Mouse (Mus musculus): ENCODE measurements around the gene Cptp. TPM values are rescaled to one million over a fixed set of nuclear protein-coding genes. Genes with fewer than 3 reads are reported as not detected.

Gene Cptp
- total RNA-seq, 2 experiments from 2014 or later = 1.5 to 6.4 TPM

- peak; percentile 25 for ATAC-seq (replicated peaks; ENCODE audit: low FRiP score, poor library complexity, severe bottlenecking)
These were observed 21.5 kb downstream of the Cptp start for GRCm38 (mm10) chr4:155847591-155848352.

GRCm38 (mm10) chr4:155846871-155847578, 22.2 kb downstream of the Cptp start, which contains the start of gene Dvl1:
Dvl1 (plus strand) TSS chr4:155847402.
- peak; percentile 81 for ATAC-seq (replicated peaks; ENCODE audit: low FRiP score, poor library complexity, severe bottlenecking)

DNA sequence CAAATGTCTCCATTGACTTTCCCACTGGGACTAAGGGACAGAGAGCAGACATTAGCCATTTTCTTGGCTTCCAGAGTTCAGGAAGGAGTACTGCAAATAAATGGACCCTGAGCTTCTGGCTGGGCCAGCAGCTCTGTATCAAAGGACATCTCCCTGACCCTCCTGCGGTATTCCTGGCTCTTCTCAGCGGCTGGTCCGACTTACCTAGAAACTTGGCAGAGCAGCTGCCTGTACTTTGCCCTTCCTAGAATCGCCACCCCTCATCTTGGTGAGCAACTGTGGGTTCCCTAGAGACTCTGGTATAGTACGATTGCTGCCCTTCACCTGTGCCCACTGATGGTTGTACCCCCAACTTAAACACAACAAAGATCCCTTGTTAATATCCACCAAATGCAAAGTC, 26.0 kb downstream of the Cptp start:
- ATAC-seq (replicated peaks; ENCODE audit: low FRiP score, poor library complexity, severe bottlenecking) = no peak

GRCm38 (mm10) chr4:155841651-155842270, 27.5 kb downstream of the Cptp start:
- 0 out of 2 replicates have a peak, but pooled peaks have one; percentile 9 for ATAC-seq (replicated peaks; ENCODE audit: low FRiP score, poor library complexity, severe bottlenecking)

DNA sequence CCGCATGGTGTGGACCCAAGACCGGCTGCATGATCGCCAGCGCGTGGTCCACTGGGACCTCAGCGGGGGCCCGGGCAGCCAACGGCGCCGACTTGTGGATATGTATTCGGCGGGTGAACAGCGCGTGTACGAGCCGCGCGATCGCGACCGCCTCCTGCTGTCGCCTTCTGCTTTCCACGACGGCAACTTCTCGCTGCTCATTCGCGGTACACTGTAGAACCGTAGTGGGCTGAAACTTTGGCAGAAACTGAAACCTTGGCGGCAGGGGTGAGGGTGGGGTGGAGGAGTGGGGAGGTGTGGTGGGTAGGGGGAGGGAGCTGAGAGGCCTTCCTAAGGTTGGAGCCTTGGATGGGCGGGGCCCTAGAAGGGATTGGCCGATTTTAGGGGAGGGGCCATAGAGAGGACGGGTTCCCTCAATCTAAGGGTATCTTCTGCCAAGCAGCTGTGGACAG, 28.2 kb downstream of the Cptp start:
- peak; percentile 59; the same call in 1 of the 2 replicates for ATAC-seq (replicated peaks; ENCODE audit: low FRiP score, poor library complexity, severe bottlenecking)

GRCm38 (mm10) chr4:155840076-155841002, 28.9 kb downstream of the Cptp start:
- ATAC-seq (replicated peaks; ENCODE audit: low FRiP score, poor library complexity, severe bottlenecking) = no peak

DNA sequence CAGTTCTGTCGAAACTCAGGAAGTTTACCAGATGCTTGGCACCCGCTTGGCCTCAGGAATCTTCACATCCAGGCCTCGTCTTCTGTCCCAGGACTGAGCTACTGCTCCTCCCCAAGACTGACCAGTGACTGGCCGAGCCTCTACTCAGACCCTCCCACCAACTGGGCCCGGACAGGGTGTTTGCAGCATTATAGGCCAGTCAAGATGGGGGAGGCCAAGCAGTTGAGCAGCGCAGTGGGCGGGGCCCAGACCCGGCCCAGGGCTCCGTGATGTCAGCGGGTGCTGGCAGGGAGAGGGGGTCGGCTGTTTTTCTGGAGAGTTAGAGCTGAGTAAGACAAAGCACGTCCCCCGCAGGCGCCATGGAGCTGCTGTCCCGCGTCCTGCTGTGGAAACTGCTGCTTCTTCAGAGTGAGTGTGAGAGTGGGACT, 29.7 kb downstream of the Cptp start, which contains the start of gene Mxra8:
TSS of gene Mxra8 (plus strand) at position 198 of the 428 bp plus-strand sequence.
- ATAC-seq (replicated peaks; ENCODE audit: low FRiP score, poor library complexity, severe bottlenecking) = no peak

GRCm38 (mm10) chr4:155838187-155839153, 30.8 kb downstream of the Cptp start:
- ATAC-seq (replicated peaks; ENCODE audit: low FRiP score, poor library complexity, severe bottlenecking) = no peak

DNA sequence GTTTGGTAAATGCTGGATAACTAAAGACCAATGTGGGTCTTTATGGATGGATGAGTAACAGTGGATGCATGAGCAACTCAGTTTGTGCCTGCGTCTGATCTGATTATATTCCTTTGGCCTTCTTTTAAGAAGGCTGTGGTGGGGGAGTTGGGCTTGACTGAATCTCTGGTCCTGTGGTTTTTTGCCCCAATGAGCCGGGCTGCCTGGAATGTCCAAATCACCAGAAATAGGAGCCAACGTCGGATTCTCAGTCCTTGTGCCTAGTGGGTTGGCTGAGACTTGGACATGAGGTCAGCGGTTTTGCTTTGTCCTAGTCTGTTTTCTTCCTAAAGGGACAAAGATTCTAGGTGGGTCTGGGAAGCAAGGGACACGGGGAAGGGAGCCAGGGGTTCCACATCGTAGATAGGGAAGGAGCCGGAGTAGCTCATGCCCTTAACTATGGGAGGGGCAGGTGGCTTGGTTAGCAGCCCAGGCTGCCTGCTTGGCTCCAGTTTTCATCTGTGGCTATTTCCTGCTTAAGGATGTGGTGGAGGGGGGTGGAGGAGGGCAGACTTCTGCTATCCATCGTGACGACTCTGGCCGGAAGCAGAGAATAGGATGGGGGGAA, 31.7 kb downstream of the Cptp start:
- ATAC-seq (replicated peaks; ENCODE audit: low FRiP score, poor library complexity, severe bottlenecking) = no peak

DNA sequence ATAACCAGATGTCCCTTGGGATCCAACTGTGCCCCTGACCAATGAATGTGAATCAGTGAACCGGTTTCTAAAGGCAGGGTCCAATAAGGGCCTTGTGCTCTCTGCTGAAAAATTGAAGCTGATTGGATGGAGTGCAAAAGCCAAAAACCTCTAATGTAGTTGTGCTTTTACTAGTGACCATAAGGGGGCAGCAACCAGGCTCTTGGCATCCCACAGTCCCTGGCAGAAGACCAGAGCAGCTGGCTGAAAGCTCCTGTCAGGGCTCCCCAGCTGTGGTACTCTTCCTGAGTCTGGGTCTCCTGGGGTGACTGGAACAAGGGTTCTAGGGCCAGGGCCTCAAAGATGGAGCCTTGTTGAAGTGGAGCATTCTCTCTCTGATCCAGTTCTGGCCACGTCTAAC, 35.4 kb downstream of the Cptp start:
- ATAC-seq (replicated peaks; ENCODE audit: low FRiP score, poor library complexity, severe bottlenecking) = peak; percentile 65

GRCm38 (mm10) chr4:155833234-155833633, 36.0 kb downstream of the Cptp start:
- ATAC-seq (replicated peaks; ENCODE audit: low FRiP score, poor library complexity, severe bottlenecking) = no peak

DNA sequence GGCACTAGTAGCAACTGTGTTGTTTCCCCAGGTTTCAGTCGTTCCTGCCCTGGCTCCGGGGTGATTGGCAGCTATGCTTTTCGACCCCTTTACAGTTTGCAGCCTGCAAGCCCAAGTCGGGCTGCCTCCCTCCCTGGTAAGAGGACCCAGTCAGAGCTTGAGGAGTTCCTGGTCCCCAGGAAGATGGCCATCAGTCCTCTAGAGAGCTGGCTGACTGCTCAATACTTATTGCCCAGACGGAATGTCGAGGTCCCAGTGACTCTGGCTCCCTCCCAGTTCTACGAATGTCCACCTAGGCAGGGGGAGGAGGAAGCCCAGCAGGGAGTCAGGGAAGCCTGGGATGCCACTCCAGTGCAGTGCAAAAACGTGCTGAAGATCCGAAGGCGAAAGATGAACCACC, 36.9 kb downstream of the Cptp start:
- ATAC-seq (replicated peaks; ENCODE audit: low FRiP score, poor library complexity, severe bottlenecking) = no peak

- peak; percentile 60 for ATAC-seq (replicated peaks; ENCODE audit: low FRiP score, poor library complexity, severe bottlenecking)
These were observed 37.4 kb downstream of the Cptp start for GRCm38 (mm10) chr4:155831831-155832230.

- ATAC-seq (replicated peaks; ENCODE audit: low FRiP score, poor library complexity, severe bottlenecking) = peak; percentile 89
These were observed 38.0 kb downstream of the Cptp start, which contains the start of gene Aurkaip1 for GRCm38 (mm10) chr4:155831205-155831766. Aurkaip1 (plus strand) TSS chr4:155831272.

GRCm38 (mm10) chr4:155830596-155830995, 38.6 kb downstream of the Cptp start:
- no peak for ATAC-seq (replicated peaks; ENCODE audit: low FRiP score, poor library complexity, severe bottlenecking)

DNA sequence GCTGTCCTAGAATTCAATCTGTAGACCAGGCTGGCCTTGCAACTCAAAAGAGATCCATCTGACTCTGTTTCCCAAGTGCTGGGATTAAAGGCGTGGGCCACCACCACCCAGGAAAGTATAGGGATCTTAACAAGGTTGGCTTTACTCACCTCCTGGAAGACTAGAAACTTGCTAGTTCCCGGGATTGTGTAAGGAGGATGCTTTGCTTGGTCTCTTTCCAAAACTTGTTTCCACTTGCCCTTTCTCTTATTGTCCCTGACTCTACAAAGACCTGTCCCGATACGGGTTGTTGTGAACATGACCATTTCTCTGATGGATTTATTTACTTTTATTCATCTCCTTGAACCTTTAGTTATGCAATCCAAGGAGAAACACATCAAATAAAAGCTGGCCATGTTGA, 39.4 kb downstream of the Cptp start:
- ATAC-seq (replicated peaks; ENCODE audit: low FRiP score, poor library complexity, severe bottlenecking) = no peak

DNA sequence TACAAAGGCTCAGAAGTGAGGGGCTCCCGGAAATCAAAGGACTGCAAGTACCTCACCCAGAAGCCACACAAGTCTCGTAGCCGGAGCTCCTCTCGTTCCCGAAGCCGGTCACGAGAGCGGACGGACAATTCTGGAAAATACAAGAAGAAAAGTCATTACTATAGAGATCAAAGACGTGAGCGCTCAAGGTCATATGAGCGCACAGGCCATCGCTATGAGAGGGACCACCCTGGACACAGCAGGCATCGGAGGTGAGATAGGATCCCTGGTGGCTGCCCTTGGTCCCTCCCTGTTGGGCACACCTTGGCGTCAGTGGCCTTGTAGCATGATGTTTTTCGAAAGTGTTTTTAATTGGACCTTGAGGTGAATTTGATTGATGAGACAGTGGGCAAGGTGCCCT, 45.8 kb downstream of the Cptp start:
- no peak for ATAC-seq (replicated peaks; ENCODE audit: low FRiP score, poor library complexity, severe bottlenecking)
